Mouse (Mus musculus): ENCODE data around the gene Krtap19-5. TPM values are rescaled to one million over a fixed set of nuclear protein-coding genes. Genes with fewer than 3 reads are reported as not detected.

Krtap19-5 gene
- not detected in 2 replicates for total RNA-seq (2014; rRNA removed; ENCODE audit: low replicate concordance)
- polyA plus RNA-seq (2015; fragmentation: Nextera tagmentation; extraction: Ambion mirVana): not detected in 2 replicates

DNA sequence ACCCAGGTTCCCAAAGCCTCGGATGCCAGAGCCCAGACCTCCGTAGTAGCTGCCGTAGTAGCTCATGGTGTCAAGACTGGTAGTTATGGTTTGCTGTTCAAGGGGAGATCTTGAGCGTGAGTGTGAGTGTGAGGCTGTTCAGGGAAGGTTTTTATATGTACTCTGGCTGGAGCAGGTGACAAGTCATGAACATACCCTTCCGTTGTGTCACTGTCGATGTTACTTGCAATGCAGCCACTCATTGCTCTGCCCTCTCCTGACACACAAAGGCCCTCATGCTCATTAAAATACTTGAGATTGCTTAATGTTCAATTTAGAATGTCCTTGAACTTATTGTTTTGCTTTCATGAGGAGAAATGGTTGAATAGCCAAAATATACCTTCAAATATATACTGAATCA lies at the start of gene Krtap19-5:
Gene Krtap19-5 (minus strand): TSS at position 101 of the 400 bp plus-strand sequence.
- no peak for ATAC-seq (ENCODE audit: insufficient read depth, low read depth)
- no peak within 1 kb of the TSS for H3K4me3 ChIP-seq (ENCODE audit: low read depth, low read length)
- TF ChIP-seq CTCF (IDR thresholded peaks at IDR 0.05; ENCODE audit: low read depth): no peak
- H3K4me1 ChIP-seq (ENCODE audit: control insufficient read depth, insufficient read depth): no peaks in the 10 kb centered on the region
- H3K9me3 ChIP-seq (replicated peaks; ENCODE audit: control insufficient read depth, low read length): no peaks in the 10 kb centered on the region
- H3K36me3 ChIP-seq (replicated peaks; ENCODE audit: control insufficient read depth, insufficient read depth, low read length): no peaks in the 10 kb centered on the region
- H3K27ac ChIP-seq (ENCODE audit: low read depth): no peak within 1 kb of the TSS
- no peak within 1 kb of the TSS for H3K9ac ChIP-seq (replicated peaks; ENCODE audit: low read depth, low read length)
- H3K27me3 ChIP-seq (ENCODE audit: control insufficient read depth, insufficient read depth, low read length): no peaks in the 10 kb centered on the region
- no peak within 1 kb of the TSS for H3K4me2 ChIP-seq (ENCODE audit: low read depth, low read length)
- 83% methylated on average over 6 of the region's 6 CpGs for WGBS
- no peak for DNase-seq (ENCODE audit: low spot score)

- Histone ChIP-seq H3K27ac (ENCODE audit: low read depth) (no peak overlapping the region), H3K9ac (replicated peaks; ENCODE audit: low read depth, low read length) (no peak overlapping the region), H3K4me3 (ENCODE audit: low read depth, low read length) (no peak overlapping the region), H3K4me1 (ENCODE audit: control insufficient read depth, insufficient read depth) (no peaks in the 10 kb centered on the region), H3K36me3 (replicated peaks; ENCODE audit: control insufficient read depth, insufficient read depth, low read length) (no peaks in the 10 kb centered on the region), H3K9me3 (replicated peaks; ENCODE audit: control insufficient read depth, low read length) (no peaks in the 10 kb centered on the region), H3K27me3 (ENCODE audit: control insufficient read depth, insufficient read depth, low read length) (no peaks in the 10 kb centered on the region), H3K4me2 (ENCODE audit: low read depth, low read length) (no peak overlapping the region)
- no peak for DNase-seq (ENCODE audit: low spot score)
- no peak for TF ChIP-seq CTCF (IDR thresholded peaks at IDR 0.05; ENCODE audit: low read depth)
- no peak for TF ChIP-seq EP300 (IDR thresholded peaks at IDR 0.05; ENCODE audit: low read depth)
- ATAC-seq (ENCODE audit: insufficient read depth, low read depth): no peak
- 74% methylated on average over 6 of the region's 6 CpGs for WGBS
These were observed 44.8 kb upstream of the Krtap19-5 start for GRCm38 (mm10) chr16:88941106-88941505.

- H3K36me3 ChIP-seq (replicated peaks; ENCODE audit: control insufficient read depth, insufficient read depth, low read length): no peaks in the 10 kb centered on the region
- H3K9me3 ChIP-seq (replicated peaks; ENCODE audit: control insufficient read depth, low read length): no peaks in the 10 kb centered on the region
- no peaks in the 10 kb centered on the region for H3K27me3 ChIP-seq (ENCODE audit: control insufficient read depth, insufficient read depth, low read length)
- no peak overlapping the region for H3K4me2 ChIP-seq (ENCODE audit: low read depth, low read length)
- no peak overlapping the region for H3K27ac ChIP-seq (ENCODE audit: low read depth)
- H3K4me3 ChIP-seq (ENCODE audit: low read depth, low read length): no peak overlapping the region
- DNase-seq (ENCODE audit: low spot score) (no peak), ATAC-seq (ENCODE audit: insufficient read depth, low read depth) (no peak)
- 67% methylated on average over 7 of the region's 7 CpGs for WGBS
- H3K9ac ChIP-seq (replicated peaks; ENCODE audit: low read depth, low read length): no peak overlapping the region
- TF ChIP-seq CTCF (IDR thresholded peaks at IDR 0.05; ENCODE audit: low read depth): no peak
- no peak for TF ChIP-seq EP300 (IDR thresholded peaks at IDR 0.05; ENCODE audit: low read depth)
- no peaks in the 10 kb centered on the region for H3K4me1 ChIP-seq (ENCODE audit: control insufficient read depth, insufficient read depth)
These were observed 42.0 kb upstream of the Krtap19-5 start for GRCm38 (mm10) chr16:88938252-88938651.

GRCm38 (mm10) chr16:88932165-88932564 lies 35.9 kb upstream of the Krtap19-5 start, which contains the start of gene Krtap19-9b:
Krtap19-9b (minus strand) TSS chr16:88932265.
- Histone ChIP-seq H3K36me3 (replicated peaks; ENCODE audit: control insufficient read depth, insufficient read depth, low read length) (no peaks in the 10 kb centered on the region), H3K4me3 (ENCODE audit: low read depth, low read length) (no peak within 1 kb of the TSS), H3K27ac (ENCODE audit: low read depth) (no peak within 1 kb of the TSS), H3K4me1 (ENCODE audit: control insufficient read depth, insufficient read depth) (no peaks in the 10 kb centered on the region), H3K27me3 (ENCODE audit: control insufficient read depth, insufficient read depth, low read length) (no peaks in the 10 kb centered on the region), H3K4me2 (ENCODE audit: low read depth, low read length) (no peak within 1 kb of the TSS), H3K9ac (replicated peaks; ENCODE audit: low read depth, low read length) (no peak within 1 kb of the TSS), H3K9me3 (replicated peaks; ENCODE audit: control insufficient read depth, low read length) (no peaks in the 10 kb centered on the region)
- ATAC-seq (ENCODE audit: insufficient read depth, low read depth) (no peak), DNase-seq (ENCODE audit: low spot score) (no peak)
- WGBS: 78% methylated on average over 3 of the region's 3 CpGs
- TF ChIP-seq EP300 (IDR thresholded peaks at IDR 0.05; ENCODE audit: low read depth) (no peak), CTCF (IDR thresholded peaks at IDR 0.05; ENCODE audit: low read depth) (no peak)

- Histone ChIP-seq H3K9ac (replicated peaks; ENCODE audit: low read depth, low read length) (no peak overlapping the region), H3K27ac (ENCODE audit: low read depth) (no peak overlapping the region), H3K36me3 (replicated peaks; ENCODE audit: control insufficient read depth, insufficient read depth, low read length) (no peaks in the 10 kb centered on the region), H3K4me2 (ENCODE audit: low read depth, low read length) (no peak overlapping the region), H3K4me1 (ENCODE audit: control insufficient read depth, insufficient read depth) (no peaks in the 10 kb centered on the region), H3K4me3 (ENCODE audit: low read depth, low read length) (no peak overlapping the region), H3K9me3 (replicated peaks; ENCODE audit: control insufficient read depth, low read length) (no peaks in the 10 kb centered on the region), H3K27me3 (ENCODE audit: control insufficient read depth, insufficient read depth, low read length) (no peaks in the 10 kb centered on the region)
- TF ChIP-seq CTCF (IDR thresholded peaks at IDR 0.05; ENCODE audit: low read depth) (no peak), EP300 (IDR thresholded peaks at IDR 0.05; ENCODE audit: low read depth) (no peak)
- 68% methylated on average over 6 of the region's 6 CpGs for WGBS
- no peak for ATAC-seq (ENCODE audit: insufficient read depth, low read depth)
- no peak for DNase-seq (ENCODE audit: low spot score)
These were observed 9.4 kb downstream of the Krtap19-5 start for GRCm38 (mm10) chr16:88886870-88887269.

GRCm38 (mm10) chr16:88884989-88885388 lies 11.3 kb downstream of the Krtap19-5 start, which contains the start of gene Krtap19-4:
Krtap19-4 (minus strand) TSS chr16:88885089.
- Histone ChIP-seq H3K4me3 (ENCODE audit: low read depth, low read length) (no peak within 1 kb of the TSS), H3K36me3 (replicated peaks; ENCODE audit: control insufficient read depth, insufficient read depth, low read length) (no peaks in the 10 kb centered on the region), H3K27ac (ENCODE audit: low read depth) (no peak within 1 kb of the TSS), H3K27me3 (ENCODE audit: control insufficient read depth, insufficient read depth, low read length) (no peaks in the 10 kb centered on the region), H3K4me1 (ENCODE audit: control insufficient read depth, insufficient read depth) (no peaks in the 10 kb centered on the region), H3K4me2 (ENCODE audit: low read depth, low read length) (no peak within 1 kb of the TSS), H3K9ac (replicated peaks; ENCODE audit: low read depth, low read length) (no peak within 1 kb of the TSS), H3K9me3 (replicated peaks; ENCODE audit: control insufficient read depth, low read length) (no peaks in the 10 kb centered on the region)
- TF ChIP-seq CTCF (IDR thresholded peaks at IDR 0.05; ENCODE audit: low read depth) (no peak), EP300 (IDR thresholded peaks at IDR 0.05; ENCODE audit: low read depth) (no peak)
- DNase-seq (ENCODE audit: low spot score) (no peak), ATAC-seq (ENCODE audit: insufficient read depth, low read depth) (no peak)
- WGBS: 75% methylated on average over 5 of the region's 5 CpGs
